Mouse (Mus musculus): Measurements from ENCODE around the gene Rpusd3. TPM values are rescaled to one million over a fixed set of nuclear protein-coding genes. Genes with fewer than 3 reads are reported as not detected.

Rpusd3 gene
- total RNA-seq (2021), result 10 to 100 TPM in 1 of 2 experiments, 1 to 10 TPM in 1; 8.9 to 14.3 TPM

- DNase-seq, result peak; percentile 98 to 100
- intact Hi-C loops (cut with DNase I), result no loop called here
Observed at GRCm38 (mm10) chr6:113419199-113419587, at the start of gene Rpusd3. Gene Rpusd3, minus strand, starts transcription at chr6:113419340.

GRCm38 (mm10) chr6:113468512-113468911 lies 49.4 kb upstream of the Rpusd3 start:
- DNase-seq, result no peak
- intact Hi-C loops (cut with DNase I), result loop anchor here (5.0 kb wide), 1 partner anchor 126 kb away; the partner anchor contains the start of gene Camk1

GRCm38 (mm10) chr6:113465602-113466001 lies 46.5 kb upstream of the Rpusd3 start:
- intact Hi-C loops (cut with DNase I), result loop anchor here (5.0 kb wide), 1 partner anchor 123 kb away; the partner anchor contains the start of gene Camk1
- DNase-seq, result no peak

GRCm38 (mm10) chr6:113464040-113464439 lies 44.9 kb upstream of the Rpusd3 start:
- intact Hi-C loops (cut with DNase I), result no loop called here
- DNase-seq, result no peak

- DNase-seq, result no peak
- intact Hi-C loops (cut with DNase I), result no loop called here
Observed at GRCm38 (mm10) chr6:113458635-113459034, 39.5 kb upstream of the Rpusd3 start.

- intact Hi-C loops (cut with DNase I), result no loop called here
Observed at GRCm38 (mm10) chr6:113457952-113458534, 38.9 kb upstream of the Rpusd3 start, which contains the start of gene Il17re. Gene Il17re, plus strand, starts transcription at chr6:113458484.

GRCm38 (mm10) chr6:113455007-113455406 lies 35.9 kb upstream of the Rpusd3 start:
- intact Hi-C loops (cut with DNase I), result no loop called here
- no peak for DNase-seq

More at GRCm38 (mm10) chr6:113457952-113458534, 38.9 kb upstream of the Rpusd3 start, which contains the start of gene Il17re:
- DNase-seq, result no peak

- intact Hi-C loops (cut with DNase I), result no loop called here
- DNase-seq, result peak in 1 of 2 experiments; percentile 28
Observed at GRCm38 (mm10) chr6:113451839-113452238, 32.7 kb upstream of the Rpusd3 start.

GRCm38 (mm10) chr6:113447639-113448038 lies 28.5 kb upstream of the Rpusd3 start:
- DNase-seq, result no peak
- intact Hi-C loops (cut with DNase I), result no loop called here

- intact Hi-C loops (cut with DNase I), result no loop called here
- DNase-seq, result no peak
Observed at GRCm38 (mm10) chr6:113444207-113444965, 25.2 kb upstream of the Rpusd3 start.

- DNase-seq, result no peak
- intact Hi-C loops (cut with DNase I), result no loop called here
Observed at GRCm38 (mm10) chr6:113443091-113443490, 24.0 kb upstream of the Rpusd3 start.

GRCm38 (mm10) chr6:113442442-113443090 lies 23.4 kb upstream of the Rpusd3 start, which contains the start of gene Jagn1:
Gene Jagn1, plus strand, starts transcription at chr6:113442569.
- intact Hi-C loops (cut with DNase I), result no loop called here
- peak; percentile 95 to 97 for DNase-seq

GRCm38 (mm10) chr6:113442087-113442441 lies 22.9 kb upstream of the Rpusd3 start:
- DNase-seq, result no peak
- intact Hi-C loops (cut with DNase I), result no loop called here

- DNase-seq, result peak; percentile 74 to 81
- intact Hi-C loops (cut with DNase I), result loop anchor here (1.0 kb wide), 1 partner anchor 28 kb away; no protein-coding TSS in a partner anchor
Observed at GRCm38 (mm10) chr6:113441147-113441680, 22.1 kb upstream of the Rpusd3 start.

- no peak for DNase-seq
- intact Hi-C loops (cut with DNase I), result loop anchor here (1.0 kb wide), 1 partner anchor 29 kb away; no protein-coding TSS in a partner anchor
Observed at GRCm38 (mm10) chr6:113440686-113441085, 21.5 kb upstream of the Rpusd3 start.

- intact Hi-C loops (cut with DNase I), result no loop called here
- DNase-seq, result no peak
Observed at GRCm38 (mm10) chr6:113438721-113439430, 19.7 kb upstream of the Rpusd3 start.

GRCm38 (mm10) chr6:113437135-113437534 lies 18.0 kb upstream of the Rpusd3 start:
- no peak for DNase-seq
- intact Hi-C loops (cut with DNase I), result no loop called here

- intact Hi-C loops (cut with DNase I), result no loop called here
- no peak for DNase-seq
Observed at GRCm38 (mm10) chr6:113435664-113436205, 16.6 kb upstream of the Rpusd3 start, which contains the start of gene Cidec. Gene Cidec, minus strand, starts transcription at chr6:113435760.

GRCm38 (mm10) chr6:113434691-113435090 lies 15.6 kb upstream of the Rpusd3 start:
- intact Hi-C loops (cut with DNase I), result no loop called here
- DNase-seq, result no peak

GRCm38 (mm10) chr6:113433661-113434060 lies 14.5 kb upstream of the Rpusd3 start:
- intact Hi-C loops (cut with DNase I), result no loop called here
- DNase-seq, result no peak

Data from heart, postnatal 10 days (tissue).